Mouse (Mus musculus): ENCODE measurements around the gene Hspb6.

Hspb6 gene

GRCm38 (mm10) chr7:30604944-30605343 is 53.0 kb downstream of the Hspb6 start:
- no peak for DNase-seq (ENCODE audit: extremely low read depth, low read depth, low spot score)

Measured in fat pad, adult 2 months (tissue).